Mouse (Mus musculus) erythroid progenitor cell, adult 5-6 weeks (primary cell): Measurements from ENCODE around the gene Eif4h. TPM values are rescaled to one million over a fixed set of nuclear protein-coding genes. Genes with fewer than 3 reads are reported as not detected.

Experiments
- ATAC-seq: replicated peaks from 2 replicates; pipeline ENCODE4 v1.8.0; 2016; ENCODE audit warnings: moderate number of reproducible peaks, mild to moderate bottlenecking, moderate TSS enrichment, inconsistent platforms; ENCODE audit not compliant: poor library complexity, low FRiP score, severe bottlenecking
- total RNA-seq, 2 experiments: library from RNA; stranded (forward) in 1 of 2; stranded (reverse) in 1 of 2; fragments of 150-400 nt in 1 of 2; fragments of 186-747, 209-891 nt in 1 of 2; gene quantifications; 2 replicates each; pipeline versions ENCODE4 v1.2.3 to v1.2.4; 2015 to 2017; ENCODE audit warnings: low replicate concordance in 2 of 2

The Eif4h gene
- total RNA-seq (2015; ENCODE audit: low replicate concordance) (105 and 157 TPM in 2 replicates), total RNA-seq (2017; ENCODE audit: low replicate concordance) (150 and 178 TPM in 2 replicates)

GRCm38 (mm10) chr5:134639269-134639682 lies at the start of gene Eif4h:
TSS of gene Eif4h (minus strand) at chr5:134639490.
- peak; percentile 90 for ATAC-seq

GRCm38 (mm10) chr5:134688718-134689284 lies 49.5 kb upstream of the Eif4h start:
- peak; percentile 93 for ATAC-seq

- ATAC-seq, result no peak
Observed at GRCm38 (mm10) chr5:134688086-134688717, 48.9 kb upstream of the Eif4h start, which contains the start of gene Limk1. TSS of gene Limk1 (minus strand) at chr5:134688598.

GRCm38 (mm10) chr5:134687187-134687586 lies 47.9 kb upstream of the Eif4h start:
- no peak for ATAC-seq

GRCm38 (mm10) chr5:134686541-134686940 lies 47.3 kb upstream of the Eif4h start:
- no peak for ATAC-seq

- ATAC-seq, result no peak
Observed at GRCm38 (mm10) chr5:134684398-134684797, 45.1 kb upstream of the Eif4h start.

GRCm38 (mm10) chr5:134683813-134684212 lies 44.5 kb upstream of the Eif4h start:
- no peak for ATAC-seq

- no peak for ATAC-seq
Observed at GRCm38 (mm10) chr5:134680238-134680637, 40.9 kb upstream of the Eif4h start.

- ATAC-seq, result no peak
Observed at GRCm38 (mm10) chr5:134678827-134679546, 39.7 kb upstream of the Eif4h start.

GRCm38 (mm10) chr5:134678031-134678430 lies 38.7 kb upstream of the Eif4h start:
- no peak for ATAC-seq

- no peak for ATAC-seq
Observed at GRCm38 (mm10) chr5:134677491-134677890, 38.2 kb upstream of the Eif4h start.

GRCm38 (mm10) chr5:134675956-134676759 lies 36.9 kb upstream of the Eif4h start:
- no peak for ATAC-seq

GRCm38 (mm10) chr5:134674977-134675376 lies 35.7 kb upstream of the Eif4h start:
- no peak for ATAC-seq

- no peak for ATAC-seq
Observed at GRCm38 (mm10) chr5:134672611-134673010, 33.3 kb upstream of the Eif4h start.

- ATAC-seq, result no peak
Observed at GRCm38 (mm10) chr5:134672198-134672516, 32.9 kb upstream of the Eif4h start.

- no peak for ATAC-seq
Observed at GRCm38 (mm10) chr5:134671335-134672197, 32.3 kb upstream of the Eif4h start.

- ATAC-seq, result no peak
Observed at GRCm38 (mm10) chr5:134669001-134669708, 29.9 kb upstream of the Eif4h start.

- no peak for ATAC-seq
Observed at GRCm38 (mm10) chr5:134668495-134668894, 29.2 kb upstream of the Eif4h start.

GRCm38 (mm10) chr5:134656708-134657107 lies 17.4 kb upstream of the Eif4h start:
- ATAC-seq, result no peak
